Mouse (Mus musculus) heart, embryonic 15.5 days (tissue): ENCODE results near the gene Ces3a. TPM values are rescaled to one million over a fixed set of nuclear protein-coding genes. Genes with fewer than 3 reads are reported as not detected.
"Not testable (repeated sequence)": the region's sequence is repeated elsewhere in the genome, so short reads cannot be mapped to it uniquely, and the experiment has no call there.

Source experiments
- ATAC-seq: fragments of 200-750 bp; cut with Nextera tagmentation; replicated peaks from 2 replicates; pipeline ENCODE4 v1.8.0; 2017; ENCODE audit warnings: low read depth, moderate TSS enrichment; ENCODE audit not compliant: insufficient number of reproducible peaks, insufficient read depth, low FRiP score
- H3K27ac ChIP-seq: fragments of 300-500 bp; sonication (generic); 2 replicates; pipeline ENCODE4 v1.5.1; 2015; ENCODE audit warnings: mild to moderate bottlenecking, inconsistent platforms
- H3K27me3 ChIP-seq: fragments of 300-500 bp; sonication (generic); 2 replicates; pipeline ENCODE4 v1.6.1; 2015; ENCODE audit warnings: inconsistent platforms
- H3K36me3 ChIP-seq: fragments of 300-500 bp; sonication (generic); 2 replicates; pipeline ENCODE4 v1.6.1; 2015; ENCODE audit warnings: mild to moderate bottlenecking, inconsistent platforms
- H3K4me1 ChIP-seq: fragments of 300-500 bp; sonication (generic); replicated peaks from 2 replicates; pipeline ENCODE4 v1.6.1; 2015; ENCODE audit warnings: inconsistent platforms
- H3K4me2 ChIP-seq: fragments of 300-500 bp; sonication (generic); 2 replicates; pipeline ENCODE4 v1.6.1; 2015; ENCODE audit warnings: inconsistent platforms, mild to moderate bottlenecking, moderate library complexity
- H3K4me3 ChIP-seq: fragments of 300-500 bp; sonication (generic); 2 replicates; pipeline ENCODE4 v1.5.1; 2015; ENCODE audit warnings: mild to moderate bottlenecking, inconsistent platforms
- H3K9ac ChIP-seq: fragments of 300-500 bp; sonication (generic); 2 replicates; pipeline ENCODE4 v1.6.1; 2015; ENCODE audit warnings: mild to moderate bottlenecking, inconsistent platforms
- H3K9me3 ChIP-seq: fragments of 300-500 bp; sonication (generic); replicated peaks from 2 replicates; pipeline ENCODE4 v1.6.1; 2016; ENCODE audit warnings: inconsistent platforms
- WGBS: fragments of 180-500 bp; shearing (Covaris S2); methylation state at CpG from one replicate; pipeline ENCODE4 v1.1.7; 2015; ENCODE audit warnings: mixed read lengths; 5-methylcytosine and 5-hydroxymethylcytosine counted together
- polyA plus RNA-seq: library from polyadenylated mRNA; unstranded; fragments of >200 nt; fragmentation: Nextera tagmentation; extraction: Ambion mirVana; gene quantifications from 2 replicates; pipeline ENCODE4 v1.2.1, GENCODE M21; 2015

Ces3a gene
- polyA plus RNA-seq, 1 experiment from 2014 or later, result not detected

- H3K36me3 ChIP-seq, H3K9me3 ChIP-seq, H3K27ac ChIP-seq, H3K9ac ChIP-seq, H3K27me3 ChIP-seq, H3K4me3 ChIP-seq, H3K4me2 ChIP-seq, H3K4me1 ChIP-seq, ATAC-seq: not testable (repeated sequence)
- WGBS, result 73% methylated on average over 4 of the region's 4 CpGs
Observed at GRCm38 (mm10) chr8:105102101-105102785, 53.8 kb downstream of the Ces3a start.

- not testable (repeated sequence) for H3K4me3 ChIP-seq, H3K36me3 ChIP-seq, H3K27ac ChIP-seq, H3K27me3 ChIP-seq, H3K4me2 ChIP-seq, H3K9me3 ChIP-seq, H3K4me1 ChIP-seq, H3K9ac ChIP-seq, ATAC-seq
- 74% methylated on average over 5 of the region's 5 CpGs for WGBS
Observed at GRCm38 (mm10) chr8:105103701-105104100, 55.3 kb downstream of the Ces3a start.

DNA sequence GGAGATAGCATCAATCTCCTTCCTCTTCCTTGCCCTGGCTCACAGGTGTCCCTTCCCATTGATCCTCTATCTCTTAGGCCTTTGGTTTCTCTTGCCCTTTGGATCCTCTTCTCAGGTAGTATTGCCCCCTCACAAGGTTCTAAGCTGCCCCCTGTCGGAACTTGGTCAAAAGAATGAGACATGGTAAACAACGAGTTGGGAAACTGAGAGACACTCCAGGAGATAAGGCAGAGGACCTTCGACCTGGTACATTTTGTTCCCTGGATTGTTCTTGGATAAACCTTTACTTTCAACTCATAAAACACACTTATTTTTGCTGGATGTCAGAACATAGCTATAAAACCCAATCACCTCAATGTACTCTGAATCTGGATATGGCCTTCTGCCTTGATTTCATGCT, 55.8 kb downstream of the Ces3a start:
- WGBS, result 74% methylated on average over 3 of the region's 3 CpGs

More for the DNA sequence above, 55.8 kb downstream of the Ces3a start:
- H3K4me3 ChIP-seq, result no peak overlapping the region
- no peak for ATAC-seq
- H3K9ac ChIP-seq, result no peak overlapping the region
- H3K27me3 ChIP-seq, result no peaks in the 10 kb centered on the region
- H3K9me3 ChIP-seq, result no peaks in the 10 kb centered on the region; the same call in 1 of the 2 replicates
- H3K4me1 ChIP-seq, result no peaks in the 10 kb centered on the region
- H3K27ac ChIP-seq, result no peak overlapping the region
- no peaks in the 10 kb centered on the region for H3K36me3 ChIP-seq
- no peak overlapping the region for H3K4me2 ChIP-seq

Other genes starting within 250 kb of the Ces3a start
- 0.06 and 0.11 TPM in 2 replicates for gene Ces2b, start 217.0 kb upstream of the Ces3a start, polyA plus RNA-seq
- not detected in 2 replicates for gene Ces2c, start 201.5 kb upstream of the Ces3a start, polyA plus RNA-seq
- gene Ces2e, start 122.3 kb upstream of the Ces3a start, polyA plus RNA-seq, result 0.08 and 0.18 TPM in 2 replicates
- gene Ces2f, start 101.2 kb upstream of the Ces3a start, polyA plus RNA-seq, result not detected in 2 replicates
- 3.3 and 4.5 TPM in 2 replicates for gene Ces2g, start 86.9 kb upstream of the Ces3a start, polyA plus RNA-seq
- gene Ces2h, start 47.7 kb upstream of the Ces3a start, polyA plus RNA-seq, result not detected in 2 replicates
- gene Ces3b, start 35.2 kb downstream of the Ces3a start, polyA plus RNA-seq, result 0.22 and 0.23 TPM in 2 replicates
- not detected in 2 replicates for gene Ces4a, start 83.2 kb downstream of the Ces3a start, polyA plus RNA-seq
- gene Cbfb, start 122.1 kb downstream of the Ces3a start, polyA plus RNA-seq, result 39.2 and 40.1 TPM in 2 replicates
- 17.7 and 19.6 TPM in 2 replicates for gene D230025D16Rik, start 176.5 kb downstream of the Ces3a start, polyA plus RNA-seq
- 13.6 and 17.6 TPM in 2 replicates for gene B3gnt9, start 206.6 kb downstream of the Ces3a start, polyA plus RNA-seq
- gene Tradd, start 216.0 kb downstream of the Ces3a start, polyA plus RNA-seq, result 17.9 and 24.0 TPM in 2 replicates
- gene Fbxl8, start 216.0 kb downstream of the Ces3a start, polyA plus RNA-seq, result 3.1 and 4.5 TPM in 2 replicates
- 0.13 and 0.30 TPM in 2 replicates for gene Hsf4, start 221.2 kb downstream of the Ces3a start, polyA plus RNA-seq
- 3.8 and 4.7 TPM in 2 replicates for gene Nol3, start 227.5 kb downstream of the Ces3a start, polyA plus RNA-seq
- 4.9 and 6.7 TPM in 2 replicates for gene 4931428F04Rik, start 241.3 kb downstream of the Ces3a start, polyA plus RNA-seq
- gene Exoc3l, start 247.5 kb downstream of the Ces3a start, polyA plus RNA-seq, result 12.3 and 14.2 TPM in 2 replicates
- gene E2f4, start 249.1 kb downstream of the Ces3a start, polyA plus RNA-seq, result 38.3 and 61.5 TPM in 2 replicates